Mouse (Mus musculus) stomach, postnatal 0 days (tissue): ENCODE results near the gene Map2k3.

ENCODE experiments used
- CTCF ChIP-seq: IDR thresholded peaks from 2 replicates; pipeline ENCODE4 v1.5.1; 2016; ENCODE audit warnings: antibody characterized with exemption, low read depth, mild to moderate bottlenecking, moderate library complexity
- EP300 ChIP-seq: optimal IDR thresholded peaks from 2 replicates; pipeline ENCODE3; 2016; ENCODE audit warnings: antibody characterized with exemption

DNA sequence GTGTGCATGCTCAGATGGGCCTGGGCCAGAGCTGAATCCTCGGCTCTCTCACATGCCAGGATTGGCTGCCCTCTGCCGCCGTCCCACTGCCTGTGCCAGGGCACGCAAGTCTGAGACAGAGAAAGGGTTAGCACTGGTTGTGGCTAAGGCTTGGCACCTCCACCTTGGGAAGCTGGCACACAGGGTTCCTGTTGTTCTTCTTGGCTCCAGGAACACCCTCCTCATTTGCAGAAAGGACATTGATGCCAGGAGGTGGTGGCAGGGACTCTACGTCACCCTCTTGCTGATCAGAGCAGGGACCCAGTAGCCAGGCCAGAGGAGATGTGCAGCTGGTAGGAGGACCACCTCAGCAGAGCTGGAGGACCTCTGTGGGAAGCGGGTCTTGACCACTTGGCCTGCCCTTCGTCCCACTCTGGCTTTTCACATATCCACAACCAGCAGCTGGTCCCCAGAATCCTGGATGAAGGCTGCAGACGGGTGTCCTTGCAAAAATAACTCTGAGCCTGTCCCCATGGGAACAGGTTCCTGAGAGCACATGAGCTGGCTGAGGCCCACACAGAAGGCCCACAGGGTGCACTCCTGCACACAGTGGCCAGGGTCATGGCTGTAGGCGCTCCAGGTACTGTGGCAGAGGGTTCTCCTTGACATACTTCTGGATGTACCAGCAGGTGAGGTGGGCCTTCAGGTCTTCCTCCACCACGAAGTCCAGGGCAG lies 26.3 kb upstream of the Map2k3 start:
- no peak for TF ChIP-seq CTCF
- TF ChIP-seq EP300: no peak
